Mouse (Mus musculus) T-helper 1 cell (primary cell): Measurements from ENCODE around the gene Iqschfp.

Experiments used
- in situ Hi-C: fragments of 300-600 bp; cut with MboI, MseI; formaldehyde crosslinking; loops from one replicate; pipeline ENCODE4 v1.15.1; 2025; ENCODE audit warnings: high pct_unique_total_duplicates

The Iqschfp gene

GRCm38 (mm10) chr3:68335501-68335900, 443.5 kb downstream of the Iqschfp start:
- in situ Hi-C loops = no loop called here

GRCm38 (mm10) chr3:68350624-68351023, 458.6 kb downstream of the Iqschfp start:
- in situ Hi-C loops = no loop called here

- in situ Hi-C loops = no loop called here
Observed at GRCm38 (mm10) chr3:68351461-68351860, 459.4 kb downstream of the Iqschfp start.

- in situ Hi-C loops = no loop called here
Observed at GRCm38 (mm10) chr3:68352961-68353360, 460.9 kb downstream of the Iqschfp start.

- in situ Hi-C loops = no loop called here
Observed at GRCm38 (mm10) chr3:68353492-68353891, 461.5 kb downstream of the Iqschfp start.

- in situ Hi-C loops = no loop called here
Observed at GRCm38 (mm10) chr3:68356516-68356915, 464.5 kb downstream of the Iqschfp start.

GRCm38 (mm10) chr3:68368029-68368428, 476.0 kb downstream of the Iqschfp start:
- in situ Hi-C loops = no loop called here

- in situ Hi-C loops = no loop called here
Observed at GRCm38 (mm10) chr3:68372925-68373324, 480.9 kb downstream of the Iqschfp start.

- in situ Hi-C loops = no loop called here
Observed at GRCm38 (mm10) chr3:68375100-68375508, 483.1 kb downstream of the Iqschfp start.

GRCm38 (mm10) chr3:68377452-68378198, 485.6 kb downstream of the Iqschfp start:
- in situ Hi-C loops = no loop called here

- in situ Hi-C loops = no loop called here
Observed at GRCm38 (mm10) chr3:68378799-68379198, 486.8 kb downstream of the Iqschfp start.

- in situ Hi-C loops = no loop called here
Observed at GRCm38 (mm10) chr3:68379242-68379641, 487.2 kb downstream of the Iqschfp start.

GRCm38 (mm10) chr3:68383672-68384071, 491.6 kb downstream of the Iqschfp start:
- in situ Hi-C loops = no loop called here

GRCm38 (mm10) chr3:68385544-68385943, 493.5 kb downstream of the Iqschfp start:
- in situ Hi-C loops = no loop called here

- in situ Hi-C loops = no loop called here
Observed at GRCm38 (mm10) chr3:68388023-68388422, 496.0 kb downstream of the Iqschfp start.

GRCm38 (mm10) chr3:68393578-68393977, 501.5 kb downstream of the Iqschfp start:
- in situ Hi-C loops = no loop called here

- in situ Hi-C loops = no loop called here
Observed at GRCm38 (mm10) chr3:68398691-68399090, 506.7 kb downstream of the Iqschfp start.

GRCm38 (mm10) chr3:68400121-68400520, 508.1 kb downstream of the Iqschfp start:
- in situ Hi-C loops = no loop called here

GRCm38 (mm10) chr3:68403343-68403742, 511.3 kb downstream of the Iqschfp start:
- in situ Hi-C loops = no loop called here

GRCm38 (mm10) chr3:68403783-68404217, 511.8 kb downstream of the Iqschfp start:
- in situ Hi-C loops = no loop called here

GRCm38 (mm10) chr3:68405724-68406123, 513.7 kb downstream of the Iqschfp start:
- in situ Hi-C loops = no loop called here

- in situ Hi-C loops = no loop called here
Observed at GRCm38 (mm10) chr3:68412262-68412661, 520.2 kb downstream of the Iqschfp start.

- in situ Hi-C loops = no loop called here
Observed at GRCm38 (mm10) chr3:68419792-68420191, 527.8 kb downstream of the Iqschfp start.

GRCm38 (mm10) chr3:68420927-68421326, 528.9 kb downstream of the Iqschfp start:
- in situ Hi-C loops = no loop called here
